Mouse (Mus musculus) left cerebral cortex, adult 2 months (tissue): ENCODE measurements at regions not wholly inside any gene's neighbourhood (a gene's known extent, or its start where the extent isn't known, plus 50 kb on each side); places are given as distances from the start of the nearest gene placed in this dataset.

Experiments used
- DNase-seq, 2 experiments: peaks; one replicate each; pipeline ENCODE4 v3.0.0; 2021 to 2022; ENCODE audit warnings: low spot score in 2 of 2, mixed read lengths in 1 of 2; ENCODE audit errors: extremely low spot score in 1 of 2
- H3K27ac ChIP-seq: fragments of 200-600 bp; 2 replicates; pipeline ENCODE4 v1.8.1; 2022
- H3K4me3 ChIP-seq: fragments of 200-600 bp; 2 replicates; pipeline ENCODE4 v1.8.1; 2022
- CTCF ChIP-seq: fragments of 200-600 bp; IDR thresholded peaks from 2 replicates; pipeline ENCODE4 v1.8.1; 2022; ENCODE audit warnings: antibody characterized with exemption, mild to moderate bottlenecking, moderate library complexity
- intact Hi-C: fragments of 180-260 bp; cut with DNase I; formaldehyde crosslinking; loops from one replicate; pipeline ENCODE4 v1.15.1; 2025

DNA sequence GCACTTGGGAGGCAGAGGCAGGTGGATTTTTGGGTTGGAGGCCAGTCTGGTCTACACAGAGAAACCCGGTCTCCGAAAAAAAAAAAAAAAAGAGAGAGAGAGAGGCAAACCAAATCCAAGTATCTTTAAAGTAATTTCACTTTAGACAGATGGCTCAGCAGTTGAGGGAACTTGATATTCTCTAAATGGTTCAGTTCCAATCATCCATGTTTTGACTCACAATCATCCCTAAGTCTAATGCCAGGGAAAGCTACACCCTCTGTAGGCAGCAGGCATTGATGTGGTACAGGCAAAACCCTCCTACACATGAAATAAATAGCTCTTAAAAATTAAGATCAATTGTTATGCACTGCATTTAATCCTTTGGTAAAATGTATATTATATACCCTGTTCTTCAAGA, 248.8 kb upstream of the Gm5152 start:
- H3K27ac ChIP-seq, result no peak overlapping the region
- TF ChIP-seq CTCF, result no peak
- H3K4me3 ChIP-seq, result no peak overlapping the region
- intact Hi-C loops, result no loop called here
- no peak for DNase-seq

DNA sequence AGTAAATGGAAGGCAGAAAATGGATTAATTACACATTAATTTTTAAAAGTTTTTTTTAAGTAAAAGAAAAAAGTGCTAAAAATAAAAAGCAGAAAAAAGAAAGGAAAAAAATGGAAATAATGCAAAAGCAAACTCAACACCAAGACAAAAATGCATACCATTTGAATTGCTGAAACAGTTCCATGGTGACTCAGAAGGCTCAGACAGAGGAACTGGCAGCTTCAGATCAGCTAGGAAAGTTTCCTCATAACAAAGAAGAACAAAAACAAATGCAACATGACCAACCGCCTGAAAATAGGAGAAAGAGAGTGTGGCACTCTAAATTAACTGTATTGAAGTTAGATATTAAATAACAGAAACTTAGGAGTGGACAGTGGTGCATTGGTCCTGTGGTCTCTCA, 231.7 kb upstream of the Gm5152 start:
- intact Hi-C loops, result no loop called here
- no peak overlapping the region for H3K27ac ChIP-seq
- TF ChIP-seq CTCF, result no peak
- H3K4me3 ChIP-seq, result no peak overlapping the region
- DNase-seq, result no peak

DNA sequence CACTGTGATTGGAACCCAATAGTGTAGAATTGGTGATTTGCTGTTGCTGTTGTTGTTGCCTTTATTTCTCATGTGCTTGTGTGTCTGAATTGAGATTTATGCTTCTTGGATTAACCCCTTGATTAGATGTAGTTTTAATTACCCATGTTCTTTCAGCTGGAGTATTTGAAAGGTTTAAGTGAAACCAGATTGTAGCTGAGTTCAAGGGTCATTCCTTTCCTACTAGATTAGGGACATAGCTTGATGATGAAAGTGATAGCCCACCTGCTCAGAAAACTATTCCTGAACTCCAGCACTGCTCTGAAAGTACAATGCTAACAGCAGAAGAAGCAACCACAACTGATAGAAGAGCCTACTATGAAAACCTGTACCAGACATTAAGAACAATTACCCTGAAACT, 231.1 kb upstream of the Gm5152 start:
- no peak for TF ChIP-seq CTCF
- no peak for DNase-seq
- intact Hi-C loops, result no loop called here
- Histone ChIP-seq H3K27ac (no peak overlapping the region), H3K4me3 (no peak overlapping the region)

DNA sequence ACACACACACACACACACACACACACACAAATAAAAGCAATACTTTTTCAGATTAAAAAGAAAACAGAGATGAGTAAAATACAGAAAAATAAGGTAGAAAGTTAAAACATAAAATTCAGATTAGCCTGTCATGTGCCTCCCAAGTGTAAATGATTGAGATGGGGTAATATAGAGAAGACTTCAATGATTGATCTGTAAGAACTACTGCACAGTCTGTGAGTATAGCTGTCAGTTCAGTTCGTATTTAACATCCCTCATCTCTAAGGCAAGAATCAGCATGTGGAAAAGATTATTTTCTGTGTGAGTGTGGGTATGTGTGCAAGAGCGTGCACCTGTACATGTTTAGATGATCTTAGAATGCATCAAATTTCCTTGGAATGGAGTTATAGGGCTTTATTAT, 200.3 kb upstream of the Gm5152 start:
- Histone ChIP-seq H3K4me3 (no peak overlapping the region), H3K27ac (no peak overlapping the region)
- no peak for TF ChIP-seq CTCF
- no peak for DNase-seq
- intact Hi-C loops, result no loop called here

DNA sequence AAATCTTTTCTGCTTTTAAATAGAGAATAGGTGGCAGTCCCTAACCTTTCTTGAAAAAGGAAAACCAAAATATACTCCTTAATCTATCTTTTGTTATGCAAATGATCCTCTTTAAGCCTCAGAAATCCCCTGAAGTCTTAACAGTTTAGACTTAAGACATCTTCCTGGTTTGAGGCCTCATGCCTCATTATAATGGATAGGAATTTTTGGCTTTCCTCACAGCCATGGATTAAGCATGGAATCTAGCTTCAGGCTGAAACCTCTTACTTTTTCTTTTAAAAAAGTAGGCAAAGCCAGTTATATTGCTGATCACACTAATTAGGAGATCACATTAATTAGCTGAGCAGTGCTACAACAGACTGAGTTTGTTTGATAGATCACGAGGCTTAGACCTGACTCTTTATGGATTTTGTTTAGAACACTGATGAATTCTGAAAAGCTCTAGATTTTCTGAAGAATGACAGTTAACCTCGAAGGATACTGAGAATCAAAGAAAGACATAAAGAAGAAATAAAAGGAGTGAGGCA, 171.4 kb upstream of the Gm5152 start:
- H3K27ac ChIP-seq, result no peak overlapping the region
- intact Hi-C loops, result no loop called here
- no peak overlapping the region for H3K4me3 ChIP-seq
- no peak for DNase-seq
- no peak for TF ChIP-seq CTCF

DNA sequence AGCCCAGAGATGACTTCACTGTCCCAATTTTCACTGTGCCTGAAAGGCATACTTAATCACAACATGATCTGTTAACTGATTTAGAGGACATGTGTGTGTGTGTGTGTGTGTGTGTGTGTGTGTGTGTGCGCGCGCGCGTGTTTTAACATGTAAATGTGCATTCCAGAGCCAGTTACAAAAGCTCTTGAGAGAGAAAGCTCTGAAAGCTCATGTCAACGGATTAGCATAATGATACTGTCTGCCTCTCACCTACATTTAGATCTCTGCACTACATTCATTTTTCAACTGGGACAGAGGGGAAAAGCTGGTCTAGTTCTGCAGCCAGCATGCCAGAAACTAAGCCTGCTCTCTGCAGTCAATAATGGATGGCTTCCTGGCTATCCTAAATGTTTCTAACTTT, 170.6 kb upstream of the Gm5152 start:
- no peak overlapping the region for H3K4me3 ChIP-seq
- no peak for TF ChIP-seq CTCF
- no peak overlapping the region for H3K27ac ChIP-seq
- intact Hi-C loops, result no loop called here
- no peak for DNase-seq

DNA sequence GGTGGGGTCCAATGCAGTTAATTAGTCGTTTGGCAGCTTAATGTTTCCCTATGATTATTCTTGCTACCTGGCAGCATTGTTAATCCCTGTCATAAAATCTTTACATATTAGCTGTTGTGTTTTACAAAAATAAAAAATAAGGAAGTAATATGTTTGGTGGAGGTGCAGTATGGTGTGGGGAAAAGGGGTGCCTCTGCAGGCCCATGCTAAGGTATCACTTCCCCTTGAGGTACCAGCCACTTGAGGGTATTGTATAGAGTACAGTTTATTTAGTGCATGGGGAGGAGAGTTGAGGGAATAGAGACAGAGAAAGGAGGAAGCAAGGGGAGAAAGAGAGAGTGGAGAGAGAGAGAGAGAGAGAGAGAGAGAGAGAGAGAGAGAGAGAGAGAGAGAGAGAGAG, 167.7 kb upstream of the Gm5152 start:
- no peak overlapping the region for H3K27ac ChIP-seq
- DNase-seq, result no peak
- no peak for TF ChIP-seq CTCF
- intact Hi-C loops, result no loop called here
- H3K4me3 ChIP-seq, result no peak overlapping the region

DNA sequence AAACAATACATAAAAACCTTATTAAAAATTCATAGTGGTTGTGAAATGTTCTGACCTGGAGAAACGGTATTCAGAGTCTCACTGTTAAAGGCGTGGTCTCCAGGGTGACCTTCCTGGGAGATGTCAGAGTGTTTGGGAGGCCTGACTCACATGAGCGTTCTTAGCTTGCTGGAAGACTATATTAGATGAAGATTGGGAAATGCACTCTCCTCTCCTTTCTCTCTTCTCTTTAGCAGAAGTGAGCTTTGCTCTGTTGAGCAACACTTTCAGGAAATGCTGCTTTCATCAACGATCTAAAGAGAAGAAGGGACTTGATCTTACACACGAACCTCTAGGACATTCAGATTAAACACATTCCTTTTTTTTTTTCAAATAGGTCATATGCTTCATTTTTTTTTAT, 147.2 kb upstream of the Gm5152 start:
- intact Hi-C loops, result no loop called here
- no peak overlapping the region for H3K4me3 ChIP-seq
- DNase-seq, result no peak
- no peak for TF ChIP-seq CTCF
- H3K27ac ChIP-seq, result no peak overlapping the region

DNA sequence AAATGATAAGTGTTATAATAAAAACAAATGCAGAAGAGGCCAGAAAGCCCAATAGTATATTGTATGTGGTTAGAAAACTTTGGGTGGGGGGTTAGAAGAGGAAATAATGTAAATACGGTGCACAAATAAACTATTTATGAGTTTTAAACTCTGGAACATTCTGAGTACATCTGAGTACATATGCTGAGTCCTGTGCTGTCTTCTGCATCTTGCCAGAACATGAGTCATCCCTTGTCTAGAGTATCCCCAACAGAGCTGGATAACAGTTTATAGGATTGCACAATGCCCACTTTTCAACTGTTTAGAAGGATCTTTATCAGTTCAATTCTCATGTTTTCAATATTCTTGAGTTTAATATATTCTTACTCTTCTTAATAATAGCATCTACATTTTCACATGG, 142.7 kb upstream of the Gm5152 start:
- intact Hi-C loops, result loop anchor here (5.0 kb wide), 1 partner anchor 73 kb away; no protein-coding TSS in a partner anchor
- DNase-seq, result no peak
- Histone ChIP-seq H3K27ac (no peak overlapping the region), H3K4me3 (no peak overlapping the region)
- TF ChIP-seq CTCF, result no peak

DNA sequence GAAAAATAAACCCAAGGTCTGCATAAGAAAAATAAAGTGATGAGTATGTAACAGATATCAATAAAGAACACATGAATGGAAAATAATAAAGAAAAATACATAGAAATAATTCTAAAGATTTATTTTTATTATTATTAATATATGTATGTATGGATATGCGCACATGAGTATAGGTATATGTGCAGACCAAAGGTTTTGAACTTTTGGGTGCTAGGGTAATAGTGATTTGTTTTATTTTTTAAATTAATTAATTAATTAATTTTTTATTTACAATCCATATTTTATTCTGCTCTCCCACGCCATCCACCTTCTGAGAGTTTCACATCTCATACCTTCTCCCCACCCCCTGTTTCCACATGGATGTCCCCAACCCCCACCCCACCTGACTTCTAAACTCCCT, 105.8 kb upstream of the Gm5152 start:
- no peak overlapping the region for H3K27ac ChIP-seq
- no peak for DNase-seq
- no peak for TF ChIP-seq CTCF
- intact Hi-C loops, result no loop called here
- no peak overlapping the region for H3K4me3 ChIP-seq

DNA sequence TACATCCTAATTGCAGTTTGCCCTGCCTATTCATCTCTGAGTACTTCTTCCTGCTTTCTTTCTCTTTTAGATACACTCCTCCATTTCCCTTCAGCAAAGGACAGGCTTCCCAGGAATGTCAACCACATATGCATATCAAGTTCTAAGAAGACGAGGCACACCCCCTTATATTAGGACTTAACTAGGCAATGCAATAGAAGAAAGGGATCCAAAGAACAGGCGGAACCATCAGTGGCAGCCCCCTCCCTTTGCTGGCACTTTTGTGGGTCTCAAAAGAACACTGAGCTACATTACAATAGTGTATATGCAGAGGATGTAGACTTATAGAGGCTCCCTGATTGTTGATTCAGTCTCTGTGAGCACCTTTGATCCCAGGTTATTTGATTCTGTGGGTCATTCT, 74.3 kb upstream of the Gm5152 start:
- no peak for TF ChIP-seq CTCF
- no peak for DNase-seq
- no peak overlapping the region for H3K4me3 ChIP-seq
- intact Hi-C loops, result no loop called here
- H3K27ac ChIP-seq, result no peak overlapping the region
